Mouse (Mus musculus): ENCODE results near the gene Gpr176. TPM values are rescaled to one million over a fixed set of nuclear protein-coding genes. Genes with fewer than 3 reads are reported as not detected.

Gpr176 gene
- polyA plus RNA-seq, 1 experiment from 2014 or later = 0.30 TPM

GRCm38 (mm10) chr2:118345535-118345934, 27.7 kb downstream of the Gpr176 start:
- H3K9ac ChIP-seq (ENCODE audit: low read length) = no peak overlapping the region
- H3K27ac ChIP-seq (ENCODE audit: low read length) = no peak overlapping the region
- no peaks in the 10 kb centered on the region for H3K9me3 ChIP-seq (replicated peaks; ENCODE audit: control insufficient read depth, low read length)
- no peaks in the 10 kb centered on the region for H3K36me3 ChIP-seq (ENCODE audit: control insufficient read depth, insufficient read depth, low read length)
- H3K27me3 ChIP-seq (ENCODE audit: control insufficient read depth, insufficient read depth, low read length) = no peaks in the 10 kb centered on the region
- H3K4me2 ChIP-seq (ENCODE audit: low read depth, low read length) = no peak overlapping the region
- H3K4me3 ChIP-seq (replicated peaks; ENCODE audit: low read length) = no peak overlapping the region
- no peaks in the 10 kb centered on the region for H3K4me1 ChIP-seq (ENCODE audit: control insufficient read depth, insufficient read depth, low read length)
- WGBS = 50% methylated on average over 1 of the region's 1 CpGs
- ATAC-seq (ENCODE audit: insufficient read depth, low FRiP score) = no peak

- no peaks in the 10 kb centered on the region for H3K4me1 ChIP-seq (ENCODE audit: control insufficient read depth, insufficient read depth, low read length)
- WGBS = 40% methylated on average over 3 of the region's 3 CpGs
- H3K9ac ChIP-seq (ENCODE audit: low read length) = no peak overlapping the region
- no peaks in the 10 kb centered on the region for H3K9me3 ChIP-seq (replicated peaks; ENCODE audit: control insufficient read depth, low read length)
- H3K4me3 ChIP-seq (replicated peaks; ENCODE audit: low read length) = no peak overlapping the region
- ATAC-seq (ENCODE audit: insufficient read depth, low FRiP score) = peak; percentile 58; the same call in 1 of the 2 replicates
- no peaks in the 10 kb centered on the region for H3K36me3 ChIP-seq (ENCODE audit: control insufficient read depth, insufficient read depth, low read length)
- H3K27me3 ChIP-seq (ENCODE audit: control insufficient read depth, insufficient read depth, low read length) = no peaks in the 10 kb centered on the region
- H3K4me2 ChIP-seq (ENCODE audit: low read depth, low read length) = no peak overlapping the region
- H3K27ac ChIP-seq (ENCODE audit: low read length) = no peak overlapping the region
Measured at GRCm38 (mm10) chr2:118343897-118344296, 29.3 kb downstream of the Gpr176 start.

DNA sequence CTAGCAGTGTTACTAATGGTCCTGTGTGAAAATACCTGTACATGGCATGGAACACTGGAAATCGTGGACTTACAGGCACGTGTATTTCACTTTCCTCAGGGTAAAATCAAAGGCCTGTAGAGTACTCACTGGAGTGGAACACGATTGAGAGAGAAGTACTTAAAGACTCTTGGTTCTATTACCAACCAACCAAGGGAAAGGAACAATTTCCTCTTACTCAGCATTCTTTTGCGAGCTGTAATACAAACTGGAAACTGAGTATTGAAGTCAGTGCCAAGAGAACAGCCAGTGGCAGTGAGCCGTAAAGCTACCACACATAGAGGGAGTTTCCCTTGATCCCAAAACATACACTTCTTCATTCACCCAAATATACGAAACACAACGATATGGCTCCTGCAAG, 31.9 kb downstream of the Gpr176 start:
- Histone ChIP-seq H3K27ac (ENCODE audit: low read length) (no peak overlapping the region), H3K4me2 (ENCODE audit: low read depth, low read length) (no peak overlapping the region), H3K9me3 (replicated peaks; ENCODE audit: control insufficient read depth, low read length) (no peaks in the 10 kb centered on the region), H3K36me3 (ENCODE audit: control insufficient read depth, insufficient read depth, low read length) (no peaks in the 10 kb centered on the region), H3K27me3 (ENCODE audit: control insufficient read depth, insufficient read depth, low read length) (no peaks in the 10 kb centered on the region), H3K4me1 (ENCODE audit: control insufficient read depth, insufficient read depth, low read length) (no peaks in the 10 kb centered on the region), H3K9ac (ENCODE audit: low read length) (no peak overlapping the region), H3K4me3 (replicated peaks; ENCODE audit: low read length) (no peak overlapping the region)
- 77% methylated on average over 7 of the region's 7 CpGs for WGBS
- no peak for ATAC-seq (ENCODE audit: insufficient read depth, low FRiP score)

DNA sequence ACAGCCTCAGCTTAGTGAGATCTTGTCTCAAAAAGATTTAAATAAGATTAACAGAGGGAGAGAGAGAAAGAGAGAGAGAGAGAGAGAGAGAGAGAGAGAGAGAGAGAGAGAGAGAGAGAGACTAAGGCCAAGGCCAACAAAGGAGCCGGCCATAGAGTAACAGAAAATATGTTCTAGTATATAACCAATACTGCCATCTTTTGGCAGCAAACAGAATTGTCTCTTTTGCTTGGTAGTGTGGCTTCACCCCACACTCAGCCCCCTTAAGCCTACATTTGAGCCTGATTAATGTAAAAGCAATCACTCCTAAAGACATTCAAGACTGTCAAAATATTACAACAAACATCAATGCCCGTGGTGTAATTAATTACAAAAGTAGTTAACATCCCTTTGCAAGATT, 37.1 kb downstream of the Gpr176 start:
- Histone ChIP-seq H3K9me3 (replicated peaks; ENCODE audit: control insufficient read depth, low read length) (no peaks in the 10 kb centered on the region), H3K27me3 (ENCODE audit: control insufficient read depth, insufficient read depth, low read length) (no peaks in the 10 kb centered on the region), H3K4me1 (ENCODE audit: control insufficient read depth, insufficient read depth, low read length) (no peaks in the 10 kb centered on the region), H3K4me2 (ENCODE audit: low read depth, low read length) (no peak overlapping the region), H3K27ac (ENCODE audit: low read length) (no peak overlapping the region), H3K36me3 (ENCODE audit: control insufficient read depth, insufficient read depth, low read length) (no peaks in the 10 kb centered on the region), H3K4me3 (replicated peaks; ENCODE audit: low read length) (no peak overlapping the region), H3K9ac (ENCODE audit: low read length) (no peak overlapping the region)
- WGBS = 23% methylated on average over 2 of the region's 2 CpGs
- no peak for ATAC-seq (ENCODE audit: insufficient read depth, low FRiP score)

GRCm38 (mm10) chr2:118322663-118323062, 50.6 kb downstream of the Gpr176 start:
- H3K4me2 ChIP-seq (ENCODE audit: low read depth, low read length) = no peak overlapping the region
- no peaks in the 10 kb centered on the region for H3K9me3 ChIP-seq (replicated peaks; ENCODE audit: control insufficient read depth, low read length)
- no peaks in the 10 kb centered on the region for H3K27me3 ChIP-seq (ENCODE audit: control insufficient read depth, insufficient read depth, low read length)
- WGBS = 55% methylated on average over 3 of the region's 5 CpGs
- no peak overlapping the region for H3K9ac ChIP-seq (ENCODE audit: low read length)
- H3K4me3 ChIP-seq (replicated peaks; ENCODE audit: low read length) = no peak overlapping the region
- H3K36me3 ChIP-seq (ENCODE audit: control insufficient read depth, insufficient read depth, low read length) = no peaks in the 10 kb centered on the region
- ATAC-seq (ENCODE audit: insufficient read depth, low FRiP score) = no peak
- no peak overlapping the region for H3K27ac ChIP-seq (ENCODE audit: low read length)
- no peaks in the 10 kb centered on the region for H3K4me1 ChIP-seq (ENCODE audit: control insufficient read depth, insufficient read depth, low read length)

DNA sequence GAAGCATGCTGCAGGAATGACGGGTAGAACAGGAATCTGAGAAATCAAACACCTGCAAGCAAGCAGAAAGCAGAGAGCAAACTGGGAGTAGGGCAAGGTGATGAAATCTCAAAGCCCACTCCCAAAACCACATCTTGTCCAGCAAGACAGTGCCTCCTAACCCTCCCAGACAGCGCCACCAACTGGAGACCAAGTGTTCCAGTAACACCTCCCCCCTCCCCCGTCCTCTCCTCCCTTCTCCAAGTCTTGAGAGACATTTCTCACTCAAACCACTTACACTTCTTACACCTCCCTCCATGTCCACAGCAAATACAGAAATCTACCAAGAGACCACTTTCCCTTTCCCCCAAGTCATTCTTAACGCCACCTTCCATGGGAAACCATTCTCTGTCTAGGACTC, 51.4 kb downstream of the Gpr176 start:
- no peaks in the 10 kb centered on the region for H3K9me3 ChIP-seq (replicated peaks; ENCODE audit: control insufficient read depth, low read length)
- WGBS = 68% methylated on average over 4 of the region's 4 CpGs
- no peak overlapping the region for H3K4me2 ChIP-seq (ENCODE audit: low read depth, low read length)
- no peak for ATAC-seq (ENCODE audit: insufficient read depth, low FRiP score)
- no peak overlapping the region for H3K4me3 ChIP-seq (replicated peaks; ENCODE audit: low read length)
- no peak overlapping the region for H3K27ac ChIP-seq (ENCODE audit: low read length)
- no peaks in the 10 kb centered on the region for H3K27me3 ChIP-seq (ENCODE audit: control insufficient read depth, insufficient read depth, low read length)
- no peaks in the 10 kb centered on the region for H3K4me1 ChIP-seq (ENCODE audit: control insufficient read depth, insufficient read depth, low read length)
- no peaks in the 10 kb centered on the region for H3K36me3 ChIP-seq (ENCODE audit: control insufficient read depth, insufficient read depth, low read length)
- H3K9ac ChIP-seq (ENCODE audit: low read length) = no peak overlapping the region

- Histone ChIP-seq H3K9ac (ENCODE audit: low read length) (no peak overlapping the region), H3K27ac (ENCODE audit: low read length) (no peak overlapping the region), H3K4me3 (replicated peaks; ENCODE audit: low read length) (no peak overlapping the region), H3K4me1 (ENCODE audit: control insufficient read depth, insufficient read depth, low read length) (no peaks in the 10 kb centered on the region), H3K4me2 (ENCODE audit: low read depth, low read length) (no peak overlapping the region), H3K27me3 (ENCODE audit: control insufficient read depth, insufficient read depth, low read length) (no peaks in the 10 kb centered on the region), H3K36me3 (ENCODE audit: control insufficient read depth, insufficient read depth, low read length) (no peaks in the 10 kb centered on the region), H3K9me3 (replicated peaks; ENCODE audit: control insufficient read depth, low read length) (no peaks in the 10 kb centered on the region)
- WGBS = 92% methylated on average over 4 of the region's 4 CpGs
- ATAC-seq (ENCODE audit: insufficient read depth, low FRiP score) = no peak
Measured at GRCm38 (mm10) chr2:118321094-118321493, 52.1 kb downstream of the Gpr176 start.

- no peaks in the 10 kb centered on the region for H3K9me3 ChIP-seq (replicated peaks; ENCODE audit: control insufficient read depth, low read length)
- no peak overlapping the region for H3K4me2 ChIP-seq (ENCODE audit: low read depth, low read length)
- H3K27me3 ChIP-seq (ENCODE audit: control insufficient read depth, insufficient read depth, low read length) = no peaks in the 10 kb centered on the region
- H3K4me1 ChIP-seq (ENCODE audit: control insufficient read depth, insufficient read depth, low read length) = no peaks in the 10 kb centered on the region
- H3K36me3 ChIP-seq (ENCODE audit: control insufficient read depth, insufficient read depth, low read length) = no peaks in the 10 kb centered on the region
- 61% methylated on average over 4 of the region's 4 CpGs for WGBS
- H3K4me3 ChIP-seq (replicated peaks; ENCODE audit: low read length) = no peak overlapping the region
- H3K27ac ChIP-seq (ENCODE audit: low read length) = no peak overlapping the region
- no peak for ATAC-seq (ENCODE audit: insufficient read depth, low FRiP score)
- no peak overlapping the region for H3K9ac ChIP-seq (ENCODE audit: low read length)
Measured at GRCm38 (mm10) chr2:118320519-118320918, 52.7 kb downstream of the Gpr176 start.

GRCm38 (mm10) chr2:118319176-118319575, 54.0 kb downstream of the Gpr176 start:
- ATAC-seq (ENCODE audit: insufficient read depth, low FRiP score) = no peak
- no peaks in the 10 kb centered on the region for H3K36me3 ChIP-seq (ENCODE audit: control insufficient read depth, insufficient read depth, low read length)
- no peak overlapping the region for H3K4me3 ChIP-seq (replicated peaks; ENCODE audit: low read length)
- H3K27me3 ChIP-seq (ENCODE audit: control insufficient read depth, insufficient read depth, low read length) = no peaks in the 10 kb centered on the region
- no peaks in the 10 kb centered on the region for H3K4me1 ChIP-seq (ENCODE audit: control insufficient read depth, insufficient read depth, low read length)
- H3K9me3 ChIP-seq (replicated peaks; ENCODE audit: control insufficient read depth, low read length) = no peaks in the 10 kb centered on the region
- no peak overlapping the region for H3K9ac ChIP-seq (ENCODE audit: low read length)
- H3K27ac ChIP-seq (ENCODE audit: low read length) = no peak overlapping the region
- 58% methylated on average over 5 of the region's 5 CpGs for WGBS
- H3K4me2 ChIP-seq (ENCODE audit: low read depth, low read length) = no peak overlapping the region

- no peak overlapping the region for H3K4me2 ChIP-seq (ENCODE audit: low read depth, low read length)
- H3K4me3 ChIP-seq (replicated peaks; ENCODE audit: low read length) = no peak overlapping the region
- H3K4me1 ChIP-seq (ENCODE audit: control insufficient read depth, insufficient read depth, low read length) = no peaks in the 10 kb centered on the region
- ATAC-seq (ENCODE audit: insufficient read depth, low FRiP score) = no peak
- H3K9ac ChIP-seq (ENCODE audit: low read length) = no peak overlapping the region
- 73% methylated on average over 2 of the region's 2 CpGs for WGBS
- no peaks in the 10 kb centered on the region for H3K36me3 ChIP-seq (ENCODE audit: control insufficient read depth, insufficient read depth, low read length)
- H3K27ac ChIP-seq (ENCODE audit: low read length) = no peak overlapping the region
- no peaks in the 10 kb centered on the region for H3K9me3 ChIP-seq (replicated peaks; ENCODE audit: control insufficient read depth, low read length)
- no peaks in the 10 kb centered on the region for H3K27me3 ChIP-seq (ENCODE audit: control insufficient read depth, insufficient read depth, low read length)
Measured at GRCm38 (mm10) chr2:118316939-118317338, 56.3 kb downstream of the Gpr176 start.
